Mouse (Mus musculus): ENCODE measurements around the gene Tmod1. TPM values are rescaled to one million over a fixed set of nuclear protein-coding genes. Genes with fewer than 3 reads are reported as not detected.
A peak's percentile ranks its signal among the peaks of the same experiment; 100 is the strongest.

Tmod1 gene
- polyA plus RNA-seq, 1 experiment = 22.7 TPM

DNA sequence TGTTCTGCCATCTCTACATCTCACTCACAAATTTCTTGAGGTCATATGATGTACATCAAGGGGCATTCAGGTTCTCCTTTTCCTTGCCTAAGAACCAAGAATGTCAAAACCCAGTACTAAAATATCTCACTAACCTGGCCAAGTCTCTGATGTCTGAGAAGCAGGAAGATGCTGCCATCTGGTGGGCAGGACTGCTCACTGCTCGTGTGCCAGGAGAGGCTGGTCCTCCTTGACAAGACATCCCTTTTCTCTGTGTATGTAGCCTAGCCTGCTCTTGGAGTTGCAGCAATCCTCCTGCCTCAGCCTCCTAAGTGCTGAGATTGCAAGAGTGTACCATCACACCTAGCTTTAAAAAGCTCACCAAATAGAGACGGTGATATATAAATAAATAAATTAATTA lies 87.8 kb downstream of the Tmod1 start:
- H3K4me1 ChIP-seq (ENCODE audit: control insufficient read depth) = no peaks in the 10 kb centered on the region
- peaks cover 84% of the 10 kb centered on the region for H3K36me3 ChIP-seq (ENCODE audit: control insufficient read depth)
- H3K27me3 ChIP-seq (ENCODE audit: control insufficient read depth) = no peaks in the 10 kb centered on the region
- H3K4me3 ChIP-seq (replicated peaks) = no peak overlapping the region
- no peaks in the 10 kb centered on the region for H3K9me3 ChIP-seq (ENCODE audit: control insufficient read depth, low read length)
- TF ChIP-seq TAL1 (IDR thresholded peaks at IDR 0.05; ENCODE audit: low read length) (no peak), GATA1 (IDR thresholded peaks at IDR 0.05; ENCODE audit: low read length) (no peak)

DNA sequence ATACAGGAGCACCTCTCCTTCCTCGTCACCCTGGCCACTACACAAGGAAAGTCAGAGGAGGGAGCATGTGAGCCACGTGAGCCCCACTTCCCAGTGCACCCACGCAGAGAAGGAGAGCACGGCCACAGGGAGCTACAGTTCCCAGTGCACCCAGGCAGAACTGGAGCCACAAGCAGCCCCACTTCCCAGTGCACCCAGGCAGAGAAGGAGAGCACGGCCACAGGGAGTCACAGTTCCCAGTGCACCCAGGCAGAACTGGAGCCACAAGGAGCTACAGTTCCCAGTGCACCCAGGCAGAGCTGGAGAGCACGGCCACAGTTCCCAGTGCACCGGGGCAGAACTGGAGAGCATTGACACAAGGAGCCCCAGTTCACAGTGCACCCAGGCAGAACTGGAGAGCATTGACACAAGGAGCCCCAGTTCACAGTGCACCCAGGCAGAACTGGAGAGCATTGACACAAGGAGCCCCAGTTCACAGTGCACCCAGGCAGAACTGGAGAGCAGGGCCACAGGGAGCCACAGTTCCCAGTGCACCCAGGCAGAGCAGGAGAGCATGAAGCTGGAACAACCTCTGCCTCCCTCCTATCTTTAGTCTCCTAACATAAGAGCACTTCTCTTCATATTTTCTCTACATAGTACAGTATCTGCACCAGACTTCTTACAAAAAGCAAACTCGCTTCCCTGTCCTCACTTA lies 90.7 kb downstream of the Tmod1 start:
- Histone ChIP-seq H3K27me3 (ENCODE audit: control insufficient read depth) (no peaks in the 10 kb centered on the region), H3K4me1 (ENCODE audit: control insufficient read depth) (no peaks in the 10 kb centered on the region), H3K9me3 (ENCODE audit: control insufficient read depth, low read length) (no peaks in the 10 kb centered on the region), H3K36me3 (ENCODE audit: control insufficient read depth) (peaks cover 82% of the 10 kb centered on the region), H3K4me3 (replicated peaks) (no peak overlapping the region)
- TF ChIP-seq GATA1 (IDR thresholded peaks at IDR 0.05; ENCODE audit: low read length) = no peak
- TF ChIP-seq TAL1 (IDR thresholded peaks at IDR 0.05; ENCODE audit: low read length) = no peak

DNA sequence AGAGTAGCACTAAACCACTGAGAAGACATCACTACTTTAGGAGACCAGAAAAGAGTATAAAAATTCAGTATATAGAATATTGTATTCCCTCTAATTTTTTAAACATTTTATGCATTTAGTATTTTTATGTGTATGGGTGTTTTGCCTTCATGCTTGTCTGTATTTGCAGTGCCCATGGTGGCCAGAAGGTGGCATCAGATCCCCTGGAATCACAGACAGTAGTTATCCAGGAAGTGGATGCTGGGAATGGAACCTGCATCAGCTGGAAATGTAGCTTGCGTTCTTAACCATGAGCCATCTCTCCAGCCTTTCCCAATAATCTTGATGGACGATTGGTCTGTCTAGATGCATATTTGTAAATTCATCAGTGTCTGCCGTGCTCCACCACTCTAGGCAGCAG lies 91.5 kb downstream of the Tmod1 start:
- H3K27me3 ChIP-seq (ENCODE audit: control insufficient read depth) = no peaks in the 10 kb centered on the region
- TF ChIP-seq GATA1 (IDR thresholded peaks at IDR 0.05; ENCODE audit: low read length) = no peak
- no peak for TF ChIP-seq TAL1 (IDR thresholded peaks at IDR 0.05; ENCODE audit: low read length)
- peaks cover 81% of the 10 kb centered on the region for H3K36me3 ChIP-seq (ENCODE audit: control insufficient read depth)
- H3K4me3 ChIP-seq (replicated peaks) = no peak overlapping the region
- no peaks in the 10 kb centered on the region for H3K4me1 ChIP-seq (ENCODE audit: control insufficient read depth)
- H3K9me3 ChIP-seq (ENCODE audit: control insufficient read depth, low read length) = no peaks in the 10 kb centered on the region

DNA sequence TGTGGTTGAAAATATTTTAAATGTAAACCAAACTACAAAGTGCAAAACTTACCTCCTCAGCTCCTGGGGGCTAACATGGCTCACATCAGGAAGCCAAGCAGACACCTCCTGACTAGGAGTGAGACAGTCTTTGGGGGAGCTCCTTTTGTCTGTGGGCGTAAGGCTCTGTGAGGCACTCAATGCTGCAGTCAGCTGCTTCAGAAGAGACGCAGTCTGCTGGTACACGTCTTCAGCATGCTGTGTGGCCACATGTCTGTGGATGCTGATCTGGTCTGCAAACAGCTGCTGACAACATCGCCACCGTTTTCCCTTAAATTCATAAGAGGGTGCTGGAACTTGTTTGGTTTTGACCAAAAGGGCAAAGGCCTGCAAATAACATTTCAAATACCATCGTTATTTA lies 93.1 kb downstream of the Tmod1 start:
- Histone ChIP-seq H3K9me3 (ENCODE audit: control insufficient read depth, low read length) (no peaks in the 10 kb centered on the region), H3K4me1 (ENCODE audit: control insufficient read depth) (peaks cover 2% of the 10 kb centered on the region), H3K27me3 (ENCODE audit: control insufficient read depth) (no peaks in the 10 kb centered on the region), H3K36me3 (ENCODE audit: control insufficient read depth) (peaks cover 71% of the 10 kb centered on the region), H3K4me3 (replicated peaks) (no peak overlapping the region)
- TF ChIP-seq GATA1 (IDR thresholded peaks at IDR 0.05; ENCODE audit: low read length) (no peak), TAL1 (IDR thresholded peaks at IDR 0.05; ENCODE audit: low read length) (no peak)

DNA sequence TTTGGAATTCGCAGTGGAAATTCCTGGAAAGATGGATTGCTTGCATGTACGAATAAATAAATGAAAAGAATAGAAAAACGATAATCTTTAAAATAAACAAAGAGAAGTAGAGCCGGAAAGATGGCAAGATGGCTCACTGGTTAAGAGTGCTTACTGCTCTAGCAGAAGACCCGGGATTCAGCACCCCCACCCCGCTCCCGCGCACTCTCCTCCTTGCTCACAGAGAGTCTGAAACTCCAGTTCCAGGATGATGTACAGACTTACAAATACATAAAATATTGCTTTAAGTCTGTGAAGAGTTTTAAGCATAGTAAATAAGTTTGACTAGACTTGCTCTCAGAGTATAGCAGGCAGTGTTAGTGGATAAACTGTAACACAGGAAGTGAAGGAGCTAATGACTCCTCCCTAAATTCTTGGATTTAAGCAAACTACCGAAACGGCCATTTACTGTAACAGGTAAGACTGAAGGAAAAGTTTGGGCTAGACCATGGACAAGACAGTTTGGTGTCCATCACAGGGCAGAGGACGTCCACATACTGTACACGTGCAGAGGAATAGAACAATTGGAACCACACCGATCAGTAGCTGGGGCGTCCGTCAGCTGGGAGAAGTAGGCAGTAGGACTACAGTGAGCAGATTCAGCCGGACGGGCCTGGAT lies 99.0 kb downstream of the Tmod1 start:
- Histone ChIP-seq H3K4me3 (replicated peaks) (peak overlapping the region; percentile 74), H3K4me1 (ENCODE audit: control insufficient read depth) (peaks cover 51% of the 10 kb centered on the region), H3K9me3 (ENCODE audit: control insufficient read depth, low read length) (no peaks in the 10 kb centered on the region), H3K27me3 (ENCODE audit: control insufficient read depth) (no peaks in the 10 kb centered on the region), H3K36me3 (ENCODE audit: control insufficient read depth) (peaks cover 26% of the 10 kb centered on the region)
- TF ChIP-seq GATA1 (IDR thresholded peaks at IDR 0.05; ENCODE audit: low read length) = no peak
- TF ChIP-seq TAL1 (IDR thresholded peaks at IDR 0.05; ENCODE audit: low read length) = no peak

DNA sequence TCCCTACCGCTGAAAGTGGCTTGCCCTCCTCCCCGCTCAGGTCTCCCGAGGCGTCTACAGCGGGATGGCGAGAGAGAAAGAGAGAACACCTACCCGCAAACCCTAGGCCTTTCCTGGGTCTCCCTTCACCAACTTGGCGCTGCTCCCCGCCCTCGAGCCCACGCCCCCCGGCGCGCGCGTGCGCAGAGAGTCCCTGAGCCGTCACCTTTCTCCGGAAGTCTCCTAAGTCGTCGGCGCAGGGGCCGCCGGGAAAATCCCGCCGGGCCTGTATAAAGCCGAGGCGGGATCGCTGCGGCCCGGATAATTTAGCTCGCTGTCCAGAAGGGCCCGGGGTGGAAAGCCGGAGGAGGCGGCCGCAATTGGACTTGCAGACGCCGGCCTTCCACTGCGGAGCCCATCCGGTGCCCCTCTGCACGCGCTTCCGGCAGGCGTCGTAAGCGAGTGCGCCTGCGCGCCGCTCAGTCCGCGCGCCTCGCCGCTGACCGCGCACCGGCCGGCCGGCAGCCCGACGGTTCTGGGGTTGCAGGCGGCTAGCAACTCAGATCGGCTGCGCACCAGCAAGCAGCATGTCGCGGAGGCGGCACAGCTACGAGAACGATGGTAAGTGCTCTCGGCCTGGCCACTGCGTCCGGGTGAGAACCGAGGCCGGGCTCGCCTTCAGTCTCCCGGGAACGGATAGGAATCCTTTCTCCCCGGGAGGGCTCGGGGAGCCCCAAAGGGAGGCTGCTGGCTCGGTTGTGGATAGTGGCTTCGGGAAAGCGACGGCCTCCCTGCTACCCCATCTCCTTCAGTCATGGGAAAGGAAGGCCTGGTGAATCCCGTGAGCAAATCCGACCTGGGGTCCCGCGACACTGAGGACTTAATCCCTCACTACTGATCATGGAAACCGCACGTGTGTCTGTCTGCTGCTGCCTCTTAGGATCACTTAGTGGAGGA lies 99.8 kb downstream of the Tmod1 start, which contains the start of the genes Ncbp1 and Tstd2:
Gene Ncbp1, plus strand, starts transcription at position 327 of the 936 bp plus-strand sequence.
Gene Tstd2, minus strand, starts transcription at position 408 of the 936 bp plus-strand sequence.
- Histone ChIP-seq H3K27me3 (ENCODE audit: control insufficient read depth) (no peaks in the 10 kb centered on the region), H3K4me3 (replicated peaks) (peak within 1 kb of the TSS; percentile 74), H3K36me3 (ENCODE audit: control insufficient read depth) (peaks cover 23% of the 10 kb centered on the region), H3K9me3 (ENCODE audit: control insufficient read depth, low read length) (no peaks in the 10 kb centered on the region), H3K4me1 (ENCODE audit: control insufficient read depth) (peaks cover 55% of the 10 kb centered on the region)
- TF ChIP-seq TAL1 (IDR thresholded peaks at IDR 0.05; ENCODE audit: low read length) (no peak), GATA1 (IDR thresholded peaks at IDR 0.05; ENCODE audit: low read length) (no peak)

DNA sequence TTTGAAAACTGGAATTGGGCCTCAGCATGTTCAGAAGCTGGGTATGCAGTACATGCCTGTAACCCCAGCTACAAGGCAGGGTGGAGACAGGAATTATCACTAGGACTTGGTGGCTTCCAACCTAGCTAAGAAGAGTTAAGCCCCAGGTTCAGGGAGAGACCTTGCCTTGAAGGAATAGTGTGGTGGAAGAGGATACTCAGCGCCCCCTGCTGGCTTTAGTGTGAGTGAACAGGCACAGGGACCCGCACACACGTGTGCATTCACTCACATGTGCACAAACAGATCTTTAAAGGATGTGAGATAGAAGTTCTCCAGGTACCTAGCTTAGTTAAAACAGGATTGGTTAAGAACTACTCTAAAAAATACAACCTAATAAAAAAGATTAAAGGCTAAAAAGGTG lies 105.6 kb downstream of the Tmod1 start:
- Histone ChIP-seq H3K27me3 (ENCODE audit: control insufficient read depth) (no peaks in the 10 kb centered on the region), H3K36me3 (ENCODE audit: control insufficient read depth) (peaks cover 52% of the 10 kb centered on the region), H3K4me1 (ENCODE audit: control insufficient read depth) (peaks cover 42% of the 10 kb centered on the region), H3K4me3 (replicated peaks) (no peak overlapping the region), H3K9me3 (ENCODE audit: control insufficient read depth, low read length) (no peaks in the 10 kb centered on the region)
- TF ChIP-seq GATA1 (IDR thresholded peaks at IDR 0.05; ENCODE audit: low read length) (no peak), TAL1 (IDR thresholded peaks at IDR 0.05; ENCODE audit: low read length) (no peak)

DNA sequence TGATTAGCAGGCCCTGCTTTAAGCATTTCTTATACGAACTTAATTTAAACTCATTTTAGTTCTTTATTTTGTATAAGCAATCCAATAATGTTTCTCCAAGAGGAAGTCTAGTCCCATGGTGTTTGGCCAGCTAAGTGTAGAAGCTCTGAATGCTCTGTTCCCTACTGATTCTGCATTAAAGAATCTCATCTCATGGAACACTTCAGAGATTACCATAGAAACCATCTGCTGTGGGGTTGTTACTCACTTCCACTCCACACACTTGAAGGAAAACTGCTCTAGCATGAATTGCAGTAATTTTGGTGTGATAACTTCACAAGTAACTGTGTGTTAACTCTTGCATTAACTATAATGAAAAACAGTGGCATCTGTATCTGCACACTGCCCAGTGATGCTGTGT lies 108.1 kb downstream of the Tmod1 start:
- H3K4me3 ChIP-seq (replicated peaks) = no peak overlapping the region
- no peak for TF ChIP-seq GATA1 (IDR thresholded peaks at IDR 0.05; ENCODE audit: low read length)
- TF ChIP-seq TAL1 (IDR thresholded peaks at IDR 0.05; ENCODE audit: low read length) = no peak
- H3K4me1 ChIP-seq (ENCODE audit: control insufficient read depth) = peaks cover 22% of the 10 kb centered on the region
- H3K36me3 ChIP-seq (ENCODE audit: control insufficient read depth) = peaks cover 76% of the 10 kb centered on the region
- H3K27me3 ChIP-seq (ENCODE audit: control insufficient read depth) = no peaks in the 10 kb centered on the region
- H3K9me3 ChIP-seq (ENCODE audit: control insufficient read depth, low read length) = no peaks in the 10 kb centered on the region
